Mouse (Mus musculus) embryonic facial prominence, embryonic 11.5 days (tissue): ENCODE results near the gene 2700049A03Rik. TPM values are rescaled to one million over a fixed set of nuclear protein-coding genes. Genes with fewer than 3 reads are reported as not detected.

Experiments
- ATAC-seq: fragments of 200-750 bp; cut with Nextera tagmentation; replicated peaks from 2 replicates; pipeline ENCODE4 v1.8.0; 2017; ENCODE audit warnings: low read depth; ENCODE audit not compliant: insufficient number of reproducible peaks, low FRiP score, low TSS enrichment
- DNase-seq: peaks from one replicate; pipeline ENCODE4 v3.0.0-alpha.2; 2015; ENCODE audit warnings: low spot score
- H3K27ac ChIP-seq: fragments of 300-500 bp; sonication (generic); replicated peaks from 2 replicates; pipeline ENCODE4 v1.5.1; 2014; ENCODE audit warnings: mild to moderate bottlenecking, low read depth, low read length, control low read depth
- H3K27me3 ChIP-seq: fragments of 300-500 bp; sonication (generic); 2 replicates; pipeline ENCODE4 v1.6.1; 2014; ENCODE audit warnings: mild to moderate bottlenecking, low read length, moderate library complexity, mixed read lengths; ENCODE audit not compliant: control insufficient read depth, insufficient read depth
- H3K36me3 ChIP-seq: fragments of 300-500 bp; sonication (generic); replicated peaks from 2 replicates; pipeline ENCODE4 v1.6.1; 2014; ENCODE audit warnings: low read depth, mild to moderate bottlenecking, low read length, moderate library complexity, mixed read lengths; ENCODE audit not compliant: control insufficient read depth, insufficient read depth
- H3K4me1 ChIP-seq: fragments of 300-500 bp; sonication (generic); 2 replicates; pipeline ENCODE4 v1.6.1; 2014; ENCODE audit warnings: low read length, mixed read lengths; ENCODE audit not compliant: control insufficient read depth, insufficient read depth
- H3K4me2 ChIP-seq: fragments of 300-500 bp; sonication (generic); 2 replicates; pipeline ENCODE4 v1.6.1; 2014; ENCODE audit warnings: low read depth, mild to moderate bottlenecking, control low read depth, low read length, moderate library complexity
- H3K4me3 ChIP-seq: fragments of 300-500 bp; sonication (generic); 2 replicates; pipeline ENCODE4 v1.5.1; 2014; ENCODE audit warnings: low read depth, low read length, control low read depth
- H3K9ac ChIP-seq: fragments of 300-500 bp; sonication (generic); replicated peaks from 2 replicates; pipeline ENCODE4 v1.6.1; 2014; ENCODE audit warnings: mild to moderate bottlenecking, control low read depth, low read length
- H3K9me3 ChIP-seq: fragments of 300-500 bp; sonication (generic); replicated peaks from 2 replicates; pipeline ENCODE4 v1.6.1; 2016; ENCODE audit warnings: mild to moderate bottlenecking, low read length, inconsistent platforms, mixed read lengths; ENCODE audit not compliant: control insufficient read depth
- WGBS: fragments of 180-500 bp; shearing (Covaris S2); extraction: QIAGEN DNeasy Blood & Tissue Kit; methylation state at CpG from one replicate; pipeline ENCODE4 v1.1.7; 2014; 5-methylcytosine and 5-hydroxymethylcytosine counted together
- polyA plus RNA-seq: library from polyadenylated mRNA; unstranded; fragments of >200 nt; fragmentation: Nextera tagmentation; extraction: Ambion mirVana; gene quantifications from 2 replicates; pipeline ENCODE4 v1.2.1, GENCODE M21; 2014

Gene 2700049A03Rik
- polyA plus RNA-seq, 1 experiment from 2014 or later, result 19.0 TPM

DNA sequence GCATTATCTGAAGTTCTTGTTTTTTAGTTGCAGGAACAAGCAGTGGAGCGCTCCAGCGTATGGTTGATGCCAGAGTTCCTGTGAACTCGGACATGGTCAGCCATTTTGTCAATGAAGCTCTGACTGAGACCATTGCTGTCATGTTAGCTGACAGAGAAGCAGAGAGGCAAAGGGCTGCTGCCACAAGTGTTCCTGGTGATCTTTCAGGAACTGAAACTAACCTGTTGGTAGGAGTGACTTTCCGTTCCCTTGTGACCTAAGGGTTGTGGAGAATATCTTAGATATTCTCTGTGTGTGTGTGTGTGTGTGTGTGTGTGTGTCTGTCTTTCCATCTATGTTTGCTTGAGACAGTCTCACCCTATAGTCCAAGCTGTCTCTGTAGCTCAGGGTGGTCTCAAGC, 47.7 kb downstream of the 2700049A03Rik start:
- Histone ChIP-seq H3K27me3 (no peaks in the 10 kb centered on the region), H3K9me3 (no peaks in the 10 kb centered on the region), H3K4me2 (no peak overlapping the region), H3K27ac (no peak overlapping the region), H3K4me3 (no peak overlapping the region), H3K9ac (no peak overlapping the region), H3K36me3 (peaks cover 10% of the 10 kb centered on the region), H3K4me1 (no peaks in the 10 kb centered on the region)
- no peak for ATAC-seq
- 93% methylated on average over 4 of the region's 4 CpGs for WGBS
- no peak for DNase-seq

DNA sequence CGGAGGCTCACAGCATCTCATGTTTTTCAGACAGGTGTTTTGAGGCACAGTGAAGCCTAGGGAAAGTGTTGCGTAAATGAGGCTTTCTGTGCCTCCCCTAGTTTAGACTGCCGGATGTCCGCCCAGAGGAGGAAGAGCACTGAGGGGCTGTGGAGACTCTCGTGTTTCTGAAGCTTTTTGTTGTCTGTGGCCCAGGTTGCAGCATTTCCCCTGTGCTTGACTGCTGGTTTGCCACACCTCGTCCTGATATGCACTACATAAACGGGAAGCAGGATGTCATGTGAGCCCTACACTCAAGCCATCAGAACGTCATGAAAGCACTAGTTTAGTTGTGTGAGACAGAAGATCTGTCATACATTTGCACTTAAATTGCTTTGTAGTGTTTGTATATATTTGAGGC, 56.1 kb downstream of the 2700049A03Rik start:
- no peaks in the 10 kb centered on the region for H3K27me3 ChIP-seq
- H3K36me3 ChIP-seq, result peaks cover 16% of the 10 kb centered on the region
- DNase-seq (no peak), ATAC-seq (no peak)
- 82% methylated on average over 8 of the region's 8 CpGs for WGBS
- no peak overlapping the region for H3K27ac ChIP-seq
- no peaks in the 10 kb centered on the region for H3K4me1 ChIP-seq
- no peak overlapping the region for H3K4me2 ChIP-seq
- no peak overlapping the region for H3K4me3 ChIP-seq
- H3K9me3 ChIP-seq, result no peaks in the 10 kb centered on the region
- no peak overlapping the region for H3K9ac ChIP-seq

DNA sequence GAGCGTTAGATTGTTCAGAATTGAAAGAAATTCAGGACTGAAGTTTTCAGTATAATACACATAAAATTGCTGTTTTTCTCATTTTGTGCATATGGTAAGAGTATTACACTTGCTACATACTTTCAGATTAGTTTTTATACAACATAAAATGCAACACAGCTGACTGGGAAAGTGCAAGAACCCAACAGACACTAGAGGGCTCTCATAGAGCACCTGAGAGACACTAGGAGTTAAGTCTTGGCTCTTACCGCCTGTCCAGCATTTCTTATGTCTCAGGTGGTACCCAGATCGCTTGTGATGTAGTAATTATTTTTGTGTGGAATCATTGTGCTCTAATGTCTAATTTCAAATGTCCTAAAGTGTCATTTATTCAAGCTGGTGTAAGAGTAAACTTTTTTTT, 61.0 kb downstream of the 2700049A03Rik start:
- H3K9ac ChIP-seq, result no peak overlapping the region
- peaks cover 4% of the 10 kb centered on the region; the same call in 1 of the 2 replicates for H3K36me3 ChIP-seq
- WGBS, result 55% methylated on average over 3 of the region's 3 CpGs
- H3K4me1 ChIP-seq, result no peaks in the 10 kb centered on the region
- no peaks in the 10 kb centered on the region for H3K9me3 ChIP-seq
- H3K27me3 ChIP-seq, result no peaks in the 10 kb centered on the region
- H3K4me3 ChIP-seq, result no peak overlapping the region
- H3K4me2 ChIP-seq, result no peak overlapping the region
- DNase-seq, result peak; percentile 71
- ATAC-seq, result no peak
- no peak overlapping the region for H3K27ac ChIP-seq

DNA sequence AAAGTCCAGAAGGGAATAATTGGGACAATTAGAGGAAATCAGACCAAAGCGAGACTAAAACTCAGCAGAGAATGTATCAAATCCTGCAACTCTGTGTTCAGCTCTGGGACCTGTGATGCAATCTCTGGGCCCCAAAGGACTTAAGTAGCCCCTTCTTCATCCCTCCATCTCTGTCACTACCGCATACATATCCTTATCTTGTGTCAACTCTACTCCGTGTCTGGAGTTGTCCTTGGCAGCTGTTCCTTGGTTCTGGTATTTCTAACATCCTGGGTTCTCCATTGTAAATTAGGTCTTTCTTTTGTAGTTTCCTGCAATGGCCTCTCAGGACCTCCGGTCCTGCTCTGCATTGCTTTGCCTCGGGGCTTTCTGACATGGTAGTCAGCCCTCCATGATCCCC, 65.1 kb downstream of the 2700049A03Rik start:
- no peak for ATAC-seq
- Histone ChIP-seq H3K4me2 (no peak overlapping the region), H3K27me3 (no peaks in the 10 kb centered on the region), H3K27ac (no peak overlapping the region; the same call in 1 of the 2 replicates), H3K9me3 (no peaks in the 10 kb centered on the region), H3K36me3 (no peaks in the 10 kb centered on the region; the same call in 1 of the 2 replicates), H3K4me3 (no peak overlapping the region), H3K4me1 (no peaks in the 10 kb centered on the region), H3K9ac (no peak overlapping the region)
- no peak for DNase-seq
- WGBS, result 71% methylated on average over 5 of the region's 5 CpGs

DNA sequence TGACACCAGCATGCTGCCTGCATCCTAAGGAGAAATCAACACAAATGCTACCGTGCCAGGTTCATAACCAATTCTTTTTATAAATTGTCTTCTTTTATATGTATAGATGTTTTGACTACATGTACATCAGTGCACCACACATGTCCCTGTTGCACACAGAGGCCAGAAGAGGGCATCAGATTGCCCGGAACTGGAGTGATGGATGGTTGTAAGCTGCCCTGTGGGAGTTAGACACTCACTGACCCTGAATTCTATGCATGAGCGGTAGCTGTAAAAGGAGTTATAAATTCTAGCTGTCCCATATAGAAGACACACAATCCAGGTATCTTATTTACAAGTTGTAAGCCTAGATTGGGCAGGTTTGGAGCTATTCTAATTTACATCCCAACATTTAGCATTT, 67.7 kb downstream of the 2700049A03Rik start:
- DNase-seq (no peak), ATAC-seq (no peak)
- 90% methylated on average over 3 of the region's 3 CpGs for WGBS
- no peaks in the 10 kb centered on the region for H3K27me3 ChIP-seq
- H3K9me3 ChIP-seq, result no peaks in the 10 kb centered on the region
- no peak overlapping the region for H3K27ac ChIP-seq
- no peak overlapping the region for H3K4me2 ChIP-seq
- no peaks in the 10 kb centered on the region for H3K4me1 ChIP-seq
- H3K36me3 ChIP-seq, result no peaks in the 10 kb centered on the region; the same call in 1 of the 2 replicates
- no peak overlapping the region for H3K4me3 ChIP-seq
- no peak overlapping the region for H3K9ac ChIP-seq

GRCm38 (mm10) chr12:71217191-71217590, 80.5 kb downstream of the 2700049A03Rik start:
- DNase-seq (no peak), ATAC-seq (no peak)
- no peak overlapping the region for H3K4me2 ChIP-seq
- H3K9ac ChIP-seq, result no peak overlapping the region
- no peaks in the 10 kb centered on the region for H3K9me3 ChIP-seq
- peaks cover 2% of the 10 kb centered on the region; the same call in 1 of the 2 replicates for H3K36me3 ChIP-seq
- no peak overlapping the region for H3K27ac ChIP-seq
- no peaks in the 10 kb centered on the region for H3K4me1 ChIP-seq
- 72% methylated on average over 9 of the region's 9 CpGs for WGBS
- no peaks in the 10 kb centered on the region for H3K27me3 ChIP-seq
- no peak overlapping the region for H3K4me3 ChIP-seq

DNA sequence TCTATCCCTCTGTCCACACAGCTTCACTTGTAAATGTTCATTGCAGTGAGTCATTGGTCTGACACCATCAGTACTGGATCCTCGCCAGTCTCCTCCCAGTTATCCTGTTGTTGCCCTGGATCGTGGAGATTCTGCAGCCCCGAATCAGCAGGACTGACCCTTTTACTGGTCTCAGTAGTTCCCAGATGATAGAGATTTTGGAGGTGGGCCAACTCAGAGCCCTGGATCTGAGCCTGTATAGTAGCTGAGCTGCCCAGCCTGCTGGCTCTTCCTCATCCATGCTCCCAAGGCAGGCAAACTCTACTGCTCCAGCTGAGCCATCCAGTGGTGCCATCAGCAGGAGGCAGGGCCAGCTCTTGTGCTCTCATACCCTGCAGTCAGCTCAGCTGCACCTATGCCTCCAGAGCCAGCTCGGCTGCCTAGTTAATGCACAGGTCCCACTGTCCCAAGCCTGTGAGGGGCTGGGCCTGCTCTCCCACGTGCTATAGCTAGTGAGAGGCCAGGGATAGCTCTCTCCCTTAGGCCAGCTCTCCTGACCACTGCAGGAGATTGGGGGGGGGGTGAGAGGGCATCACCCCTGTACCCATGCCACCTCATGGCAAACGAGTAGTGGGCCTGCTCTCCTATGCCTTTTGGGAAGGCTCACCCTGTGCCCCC, 81.3 kb downstream of the 2700049A03Rik start:
- no peak overlapping the region for H3K4me3 ChIP-seq
- H3K27me3 ChIP-seq, result no peaks in the 10 kb centered on the region
- no peaks in the 10 kb centered on the region for H3K4me1 ChIP-seq
- H3K36me3 ChIP-seq, result peaks cover 2% of the 10 kb centered on the region; the same call in 1 of the 2 replicates
- DNase-seq (no peak), ATAC-seq (no peak; the same call in 1 of the 2 replicates)
- H3K9me3 ChIP-seq, result no peaks in the 10 kb centered on the region
- no peak overlapping the region for H3K27ac ChIP-seq
- H3K4me2 ChIP-seq, result no peak overlapping the region
- H3K9ac ChIP-seq, result no peak overlapping the region
- WGBS, result 81% methylated on average over 6 of the region's 6 CpGs

DNA sequence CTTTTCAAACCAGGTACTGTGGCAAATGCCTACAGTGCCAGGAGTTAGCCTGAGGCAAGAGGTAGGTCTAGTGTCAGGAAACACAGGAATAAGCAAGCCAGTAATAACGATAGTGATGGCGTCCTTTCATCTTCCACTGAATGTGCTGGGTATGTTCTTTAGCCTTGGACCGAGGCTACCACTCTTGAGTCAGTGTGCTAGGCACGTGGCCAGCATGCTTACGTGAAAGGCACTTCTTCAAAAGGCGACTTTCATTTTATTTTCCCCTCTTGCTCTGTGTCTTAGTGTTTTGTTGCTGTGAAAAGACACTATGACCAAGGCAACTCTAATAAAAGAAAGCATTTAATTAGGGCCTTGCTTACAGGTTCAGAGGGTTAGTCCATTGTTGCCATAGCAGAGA, 86.1 kb downstream of the 2700049A03Rik start:
- no peaks in the 10 kb centered on the region for H3K27me3 ChIP-seq
- H3K9me3 ChIP-seq, result no peaks in the 10 kb centered on the region
- no peak overlapping the region for H3K4me2 ChIP-seq
- no peaks in the 10 kb centered on the region for H3K4me1 ChIP-seq
- no peak overlapping the region for H3K9ac ChIP-seq
- H3K4me3 ChIP-seq, result no peak overlapping the region
- WGBS, result 93% methylated on average over 6 of the region's 6 CpGs
- DNase-seq, result no peak
- peaks cover 2% of the 10 kb centered on the region; the same call in 1 of the 2 replicates for H3K36me3 ChIP-seq
- ATAC-seq, result no peak
- no peak overlapping the region for H3K27ac ChIP-seq
